Mouse (Mus musculus) ES-Bruce4 (cell line): ENCODE results near the gene Igf1. TPM values are rescaled to one million over a fixed set of nuclear protein-coding genes. Genes with fewer than 3 reads are reported as not detected.

Source experiments
- H3K27ac ChIP-seq: 2 replicates; pipeline ENCODE4 v1.5.1; 2012; ENCODE audit warnings: low read length, inconsistent platforms; ENCODE audit not compliant: insufficient read depth
- H3K27me3 ChIP-seq: 2 replicates; pipeline ENCODE4 v1.6.1; 2012; ENCODE audit warnings: mild to moderate bottlenecking, low read length, inconsistent platforms; ENCODE audit not compliant: control insufficient read depth, poor library complexity, insufficient read depth, severe bottlenecking
- H3K36me3 ChIP-seq: 2 replicates; pipeline ENCODE4 v1.6.1; 2012; ENCODE audit warnings: inconsistent platforms, mild to moderate bottlenecking, low read length, moderate library complexity; ENCODE audit not compliant: control insufficient read depth, poor library complexity, insufficient read depth, severe bottlenecking
- H3K4me1 ChIP-seq: one replicate; pipeline ENCODE4 v1.8.1; 2011; ENCODE audit warnings: low read length; ENCODE audit not compliant: control insufficient read depth, insufficient read depth
- H3K4me3 ChIP-seq: 2 replicates; pipeline ENCODE4 v1.5.1; 2011; ENCODE audit warnings: low read depth, mild to moderate bottlenecking, low read length
- H3K9ac ChIP-seq: 2 replicates; pipeline ENCODE4 v1.6.1; 2012; ENCODE audit warnings: low read depth, mild to moderate bottlenecking, inconsistent platforms; ENCODE audit not compliant: poor library complexity, severe bottlenecking
- H3K9me3 ChIP-seq: replicated peaks from 2 replicates; pipeline ENCODE4 v1.6.1; 2012; ENCODE audit warnings: mild to moderate bottlenecking, low read length, inconsistent platforms; ENCODE audit not compliant: control insufficient read depth, poor library complexity, insufficient read depth, severe bottlenecking
- CTCF ChIP-seq: IDR thresholded peaks from one replicate; pipeline ENCODE4 v1.8.1; 2011; ENCODE audit warnings: low read depth, low read length
- EP300 ChIP-seq: IDR thresholded peaks from 2 replicates; pipeline ENCODE4 v1.6.1; 2011; ENCODE audit warnings: low read depth, low read length; ENCODE audit not compliant: insufficient read depth
- POLR2A ChIP-seq: IDR thresholded peaks from one replicate; pipeline ENCODE4 v1.8.1; 2011; ENCODE audit warnings: low read length; ENCODE audit not compliant: insufficient read depth
- polyA plus RNA-seq: library from polyadenylated mRNA; stranded (reverse); fragments of >200 nt; gene quantifications from 2 replicates; pipeline ENCODE4 v1.2.4, GENCODE M21; 2011; ENCODE audit warnings: low read depth; ENCODE audit not compliant: missing spikeins, insufficient read depth, insufficient read length

Gene Igf1
- polyA plus RNA-seq, 1 experiment: 0.58 TPM

GRCm38 (mm10) chr10:87922263-87922662, 64.2 kb downstream of the Igf1 start:
- H3K4me1 ChIP-seq: peaks cover 4% of the 10 kb centered on the region
- TF ChIP-seq POLR2A (no peak), EP300 (no peak), CTCF (no peak)
- no peaks in the 10 kb centered on the region for H3K36me3 ChIP-seq
- H3K9me3 ChIP-seq: no peaks in the 10 kb centered on the region
- H3K27ac ChIP-seq: no peak overlapping the region
- no peak overlapping the region for H3K9ac ChIP-seq
- H3K4me3 ChIP-seq: no peak overlapping the region
- H3K27me3 ChIP-seq: no peaks in the 10 kb centered on the region

DNA sequence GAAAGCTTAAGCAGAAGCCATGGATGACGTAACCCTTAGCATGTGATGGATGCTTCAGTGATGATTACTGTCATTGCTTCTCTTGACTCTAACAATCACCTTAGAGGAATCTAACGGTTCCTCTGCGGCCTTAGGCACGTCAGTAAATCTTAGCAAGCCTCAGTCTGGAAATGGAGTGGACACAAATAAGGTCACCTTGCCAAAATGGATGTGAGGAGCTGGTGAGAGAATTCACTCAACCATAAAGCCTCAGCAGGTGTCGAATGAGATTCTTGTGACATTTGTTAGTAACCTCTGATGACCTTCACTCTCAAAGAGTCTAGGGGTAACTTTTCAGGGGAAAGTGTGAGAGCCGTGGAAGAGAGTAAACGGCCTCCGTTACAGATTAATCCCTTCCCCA, 68.5 kb downstream of the Igf1 start:
- no peaks in the 10 kb centered on the region for H3K27me3 ChIP-seq

GRCm38 (mm10) chr10:87927131-87927609, 69.1 kb downstream of the Igf1 start:
- Histone ChIP-seq H3K4me3 (no peak overlapping the region), H3K9ac (no peak overlapping the region), H3K36me3 (no peaks in the 10 kb centered on the region), H3K27ac (no peak overlapping the region; the same call in 1 of the 2 replicates), H3K9me3 (no peaks in the 10 kb centered on the region), H3K4me1 (peaks cover 5% of the 10 kb centered on the region), H3K27me3 (no peaks in the 10 kb centered on the region)
- TF ChIP-seq CTCF (no peak), POLR2A (no peak), EP300 (0 out of 2 replicates have a peak, but pooled peaks have one; percentile 28)

More for the DNA sequence above, 68.5 kb downstream of the Igf1 start:
- Histone ChIP-seq H3K36me3 (no peaks in the 10 kb centered on the region), H3K9me3 (no peaks in the 10 kb centered on the region), H3K27ac (no peak overlapping the region), H3K4me3 (no peak overlapping the region), H3K9ac (no peak overlapping the region), H3K4me1 (peaks cover 5% of the 10 kb centered on the region)
- TF ChIP-seq EP300 (no peak), CTCF (no peak), POLR2A (no peak)

GRCm38 (mm10) chr10:87948192-87948591, 90.1 kb downstream of the Igf1 start:
- H3K9ac ChIP-seq: no peak overlapping the region
- no peaks in the 10 kb centered on the region for H3K4me1 ChIP-seq
- no peak for TF ChIP-seq EP300
- no peak for TF ChIP-seq POLR2A
- TF ChIP-seq CTCF: no peak
- H3K27ac ChIP-seq: no peak overlapping the region
- H3K27me3 ChIP-seq: no peaks in the 10 kb centered on the region
- no peak overlapping the region for H3K4me3 ChIP-seq
- no peaks in the 10 kb centered on the region for H3K9me3 ChIP-seq
- H3K36me3 ChIP-seq: no peaks in the 10 kb centered on the region

DNA sequence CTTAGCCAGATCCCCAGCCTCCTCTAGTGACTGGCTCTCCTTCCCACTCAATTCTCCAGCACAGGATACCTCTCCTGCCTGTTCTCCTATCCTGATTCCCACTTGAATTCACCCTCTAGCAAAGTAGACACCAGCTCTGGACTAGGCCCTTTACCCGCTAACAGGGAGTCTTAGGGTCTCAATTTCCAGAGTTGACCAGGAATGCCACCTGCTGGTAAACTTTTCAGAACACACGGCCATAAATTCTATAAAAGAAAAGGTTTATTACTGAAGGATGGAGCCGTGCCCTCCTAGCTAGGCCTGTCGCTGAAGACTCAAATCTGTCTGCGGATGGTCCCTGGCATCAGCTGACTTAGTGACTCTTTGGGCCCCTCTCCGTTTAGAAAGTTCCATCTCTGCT, 113.5 kb downstream of the Igf1 start:
- no peak for TF ChIP-seq EP300
- TF ChIP-seq CTCF: no peak
- no peak for TF ChIP-seq POLR2A
- H3K4me3 ChIP-seq: no peak overlapping the region
- no peaks in the 10 kb centered on the region for H3K27me3 ChIP-seq
- peaks cover 2% of the 10 kb centered on the region for H3K4me1 ChIP-seq
- H3K9ac ChIP-seq: no peak overlapping the region
- no peaks in the 10 kb centered on the region for H3K9me3 ChIP-seq
- no peak overlapping the region for H3K27ac ChIP-seq
- no peaks in the 10 kb centered on the region for H3K36me3 ChIP-seq

GRCm38 (mm10) chr10:87973911-87974631, 116.0 kb downstream of the Igf1 start:
- TF ChIP-seq POLR2A: no peak
- TF ChIP-seq CTCF: no peak
- TF ChIP-seq EP300: no peak
- no peaks in the 10 kb centered on the region for H3K4me1 ChIP-seq
- no peaks in the 10 kb centered on the region for H3K9me3 ChIP-seq
- no peak overlapping the region for H3K4me3 ChIP-seq
- no peaks in the 10 kb centered on the region for H3K36me3 ChIP-seq
- no peaks in the 10 kb centered on the region for H3K27me3 ChIP-seq
- H3K27ac ChIP-seq: no peak overlapping the region
- no peak overlapping the region for H3K9ac ChIP-seq
